Mouse (Mus musculus) heart, postnatal 4 days (tissue): ENCODE results near the gene Card11. TPM values are rescaled to one million over a fixed set of nuclear protein-coding genes. Genes with fewer than 3 reads are reported as not detected.

ENCODE experiments used
- DNase-seq: peaks from one replicate; pipeline ENCODE4 v3.0.0; 2021
- microRNA-seq, 2 experiments: library from miRNA; unstranded; fragments of <30 nt; microRNA quantifications; one replicate each; pipeline ENCODE4 v1.2.0; 2021 to 2022
- total RNA-seq, 2 experiments: library from RNA; stranded (reverse); gene quantifications; 2 replicates each; pipeline ENCODE4 v1.2.3; 2021

Card11 gene
- total RNA-seq, 2 experiments from 2014 or later = 0.14 to 0.38 TPM

DNA sequence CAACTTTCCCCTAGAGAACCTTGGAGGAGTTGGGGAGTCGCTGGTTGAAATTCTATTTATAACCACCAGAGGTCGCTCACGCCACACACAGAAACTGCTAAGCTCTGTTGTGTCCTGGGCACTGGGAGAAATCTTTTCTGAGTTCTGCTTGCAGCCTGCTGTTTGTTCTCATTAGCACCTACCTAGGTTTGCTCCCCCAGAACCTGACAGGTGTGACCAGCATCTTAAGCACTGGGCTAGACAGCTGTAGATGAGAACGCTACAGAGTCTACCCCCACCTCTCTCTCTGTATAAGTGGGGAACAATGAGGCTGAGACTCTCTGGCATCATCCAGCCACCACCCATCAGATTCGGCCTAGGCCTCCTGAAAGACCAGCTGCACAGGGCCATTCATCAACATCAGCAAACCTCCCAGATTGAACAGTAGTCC is 153.1 kb downstream of the Card11 start:
- peak; percentile 53 for DNase-seq

DNA sequence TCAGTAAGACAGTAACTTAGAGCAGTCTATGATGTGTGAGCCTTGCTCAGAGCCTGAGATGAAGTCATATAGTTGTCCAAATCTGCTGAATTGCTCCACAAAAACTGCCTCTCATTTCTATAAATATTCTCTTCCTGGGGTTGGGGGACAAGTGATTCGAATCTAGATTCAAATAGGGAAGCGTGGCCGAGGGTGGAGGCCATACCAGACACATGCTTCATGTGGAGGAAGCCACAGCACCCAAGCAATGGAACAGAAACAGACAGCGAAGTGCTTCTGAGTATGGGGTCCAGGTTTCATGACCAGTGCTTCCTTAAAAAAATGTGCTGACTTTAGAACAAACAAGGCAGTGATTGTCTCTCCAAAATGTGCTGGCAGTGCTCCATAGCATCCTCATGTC is 158.4 kb downstream of the Card11 start:
- DNase-seq = no peak

DNA sequence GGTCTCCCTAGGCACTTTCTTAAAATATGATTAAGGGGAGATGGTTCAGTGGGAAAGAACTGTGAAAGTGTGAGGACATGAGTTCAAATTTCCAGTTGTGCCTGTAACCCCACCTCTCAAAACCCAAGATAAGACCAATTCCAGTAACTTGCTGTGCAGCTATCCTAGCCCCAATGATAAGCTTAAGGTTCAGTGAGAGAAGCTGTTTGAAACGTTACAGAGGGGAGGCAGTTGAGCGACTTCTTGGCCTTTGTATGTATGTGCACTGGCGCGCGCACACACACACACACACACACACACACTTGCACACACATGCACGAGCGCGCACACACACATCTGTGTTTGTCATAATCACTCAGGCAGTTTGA is 169.3 kb downstream of the Card11 start:
- DNase-seq = no peak

DNA sequence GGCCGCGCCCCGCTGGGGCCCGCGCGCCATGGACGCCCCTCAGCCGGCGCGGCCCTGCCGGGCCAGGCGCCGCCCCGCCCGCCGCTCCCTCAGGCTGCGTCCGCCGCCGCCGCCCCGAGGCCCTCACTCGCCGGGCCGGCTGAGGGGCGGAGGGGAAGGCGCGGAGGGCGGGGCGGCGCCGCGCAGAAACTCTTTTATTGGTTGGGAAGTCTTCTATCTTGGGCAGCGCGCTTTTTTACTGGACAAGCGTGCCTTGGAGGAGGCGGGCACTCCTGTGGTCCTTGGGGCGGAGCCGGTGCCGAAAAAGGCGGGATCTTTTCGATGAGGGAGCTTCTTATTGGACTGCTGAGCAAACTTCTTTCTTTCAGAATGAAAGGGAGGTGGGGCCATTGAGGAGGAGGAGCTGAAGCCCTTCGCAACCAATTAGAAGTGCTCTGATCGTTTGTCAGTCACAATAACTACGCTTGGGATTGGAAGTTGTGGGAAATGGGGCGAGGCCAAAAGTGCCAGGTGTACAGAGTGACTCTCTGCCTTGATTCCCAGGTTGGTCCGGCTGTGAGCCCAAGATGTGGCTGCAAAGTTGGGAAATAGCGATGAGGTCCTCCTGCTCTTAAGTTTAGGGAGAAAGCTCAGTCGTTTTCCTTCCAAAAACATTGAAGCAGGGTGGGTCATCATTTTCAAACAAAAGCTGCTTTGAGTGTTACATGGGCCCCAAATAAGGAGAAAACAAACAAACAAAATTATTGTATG is 169.9 kb downstream of the Card11 start, which contains the start of gene Gna12:
Gna12 (minus strand) TSS at position 118 of the 750 bp plus-strand sequence.
- peak; percentile 98 for DNase-seq

DNA sequence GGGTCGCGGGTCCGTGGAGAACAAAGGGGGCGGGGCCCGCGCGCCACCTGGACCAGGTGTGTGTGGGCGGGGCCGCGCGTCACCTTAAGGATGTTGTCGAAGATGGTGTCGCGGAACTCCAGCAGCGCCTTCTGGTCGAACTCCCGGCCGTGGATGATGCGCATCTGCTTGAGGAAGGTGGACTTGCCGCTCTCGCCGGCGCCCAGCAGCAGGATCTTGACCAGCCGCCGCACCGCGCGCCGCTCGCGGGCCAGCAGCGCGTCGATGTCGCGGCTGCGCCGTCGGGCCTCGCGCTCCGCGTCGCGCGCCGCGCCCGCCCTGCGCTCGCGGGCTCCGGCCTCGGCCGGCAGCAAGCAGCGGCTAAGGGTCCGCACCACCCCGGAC is 170.5 kb downstream of the Card11 start:
- peak; percentile 52 for DNase-seq

DNA sequence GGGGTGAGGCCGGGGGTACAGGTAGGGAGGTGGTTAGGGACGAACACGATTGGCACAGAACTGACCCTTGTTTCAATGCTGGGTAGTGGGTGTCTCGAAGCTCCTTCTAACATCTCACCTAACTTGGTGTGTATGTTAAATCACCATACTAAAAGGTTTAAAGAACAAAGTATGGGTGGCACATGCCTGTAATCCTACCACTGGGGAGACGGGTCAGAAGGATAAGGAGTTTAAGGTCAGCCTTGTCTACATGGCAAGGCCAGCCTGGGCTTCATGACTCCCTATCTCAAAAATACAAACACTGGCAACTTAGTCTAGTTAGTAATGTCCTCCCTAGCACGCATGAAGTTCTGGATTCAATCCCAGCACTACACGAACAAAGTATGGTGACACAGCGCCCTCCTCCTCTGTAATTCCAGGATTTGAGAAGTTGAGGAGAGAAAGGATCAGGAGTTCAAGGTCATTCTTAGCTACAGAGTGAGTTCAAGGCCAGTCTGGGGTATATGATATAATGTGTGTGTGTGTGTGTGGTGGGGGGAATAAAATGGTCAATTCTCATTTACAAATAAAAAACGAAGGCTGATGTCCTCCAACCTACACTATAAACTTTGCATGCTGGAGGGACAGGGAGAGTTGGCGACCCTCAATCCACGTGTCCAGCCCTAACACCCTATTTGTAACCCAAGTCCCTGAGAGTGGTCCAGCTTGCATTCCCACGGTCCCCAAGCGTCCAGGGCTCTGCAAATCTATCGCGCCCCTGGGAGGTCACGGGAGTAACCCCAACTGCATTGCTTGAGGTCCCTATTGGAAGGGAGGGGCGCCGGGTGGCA is 171.1 kb downstream of the Card11 start:
- no peak for DNase-seq

DNA sequence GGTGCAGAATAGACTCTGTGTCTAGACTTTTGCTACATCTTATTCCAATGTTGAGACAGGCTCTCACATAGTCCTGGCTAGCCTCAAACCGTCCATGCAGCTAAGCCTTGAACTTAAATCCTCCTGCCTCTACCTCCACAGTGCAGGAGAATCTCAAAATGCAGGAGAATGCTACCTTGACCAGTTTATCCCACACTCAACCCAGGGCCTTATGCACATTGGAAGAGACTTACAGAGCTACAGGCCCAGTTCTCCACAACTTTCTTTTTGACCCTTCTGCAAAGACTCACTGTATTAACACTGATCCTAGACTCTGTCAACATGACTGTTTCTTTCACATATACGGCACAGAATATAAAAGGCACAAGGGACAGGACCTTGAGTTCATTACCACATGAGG is 172.0 kb downstream of the Card11 start:
- no peak for DNase-seq

DNA sequence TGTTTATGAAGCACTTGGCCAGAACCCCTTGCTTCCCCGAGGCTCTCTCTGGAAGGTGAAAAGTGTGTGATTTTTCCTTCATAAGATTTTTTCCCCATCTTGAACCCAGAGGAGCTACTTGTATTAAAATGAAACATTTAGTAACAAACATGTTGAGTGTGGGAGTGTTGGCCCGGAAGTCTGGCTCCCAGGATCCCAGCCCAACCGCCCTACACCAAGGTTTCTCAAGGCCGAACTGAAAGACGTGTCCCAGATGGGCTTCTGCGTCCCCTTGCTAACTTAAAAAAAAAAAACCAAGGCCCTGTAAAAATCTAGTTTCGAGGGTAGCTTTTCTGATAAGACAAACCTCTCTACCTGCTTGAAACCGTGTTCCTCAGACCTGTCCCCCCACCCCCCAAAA is 172.5 kb downstream of the Card11 start:
- peak; percentile 47 for DNase-seq

DNA sequence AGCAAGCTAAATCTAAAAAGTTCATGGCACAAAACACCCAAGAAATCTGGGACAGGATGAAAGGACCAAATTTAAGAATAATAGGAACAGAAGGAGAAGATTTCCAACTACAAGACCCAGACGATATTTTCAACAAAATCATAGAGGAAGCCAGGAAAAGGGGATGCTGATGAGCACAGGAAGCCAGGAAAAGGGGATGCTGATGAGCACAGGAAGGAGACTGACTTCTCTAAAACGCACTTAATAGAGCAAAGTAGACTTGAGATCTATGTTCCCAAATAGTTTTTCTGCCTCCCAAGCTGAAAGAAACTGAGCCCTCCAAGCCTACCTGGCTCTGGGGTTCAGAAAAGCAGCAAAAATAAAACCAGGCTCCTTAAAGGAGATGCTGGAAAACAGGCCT is 173.0 kb downstream of the Card11 start:
- no peak for DNase-seq

DNA sequence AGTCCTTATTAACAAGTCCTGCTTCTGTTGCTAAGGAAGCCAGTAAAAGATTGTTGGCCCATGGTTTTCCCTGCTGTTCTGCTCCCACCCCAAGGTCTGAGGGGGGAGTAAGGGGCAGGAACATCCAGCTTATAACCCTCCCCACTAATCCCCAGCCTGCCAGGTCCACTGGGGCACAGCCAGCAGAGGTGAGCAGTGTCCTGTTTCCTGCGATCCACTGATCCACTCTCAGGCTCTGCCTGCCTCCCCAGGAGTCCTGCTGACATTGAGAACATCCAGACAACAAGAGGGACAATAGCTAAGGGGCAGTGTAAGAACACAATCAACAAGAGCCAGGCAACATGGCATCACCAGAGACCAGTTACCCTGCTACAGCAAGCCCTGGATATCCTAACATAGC is 173.6 kb downstream of the Card11 start:
- no peak for DNase-seq

DNA sequence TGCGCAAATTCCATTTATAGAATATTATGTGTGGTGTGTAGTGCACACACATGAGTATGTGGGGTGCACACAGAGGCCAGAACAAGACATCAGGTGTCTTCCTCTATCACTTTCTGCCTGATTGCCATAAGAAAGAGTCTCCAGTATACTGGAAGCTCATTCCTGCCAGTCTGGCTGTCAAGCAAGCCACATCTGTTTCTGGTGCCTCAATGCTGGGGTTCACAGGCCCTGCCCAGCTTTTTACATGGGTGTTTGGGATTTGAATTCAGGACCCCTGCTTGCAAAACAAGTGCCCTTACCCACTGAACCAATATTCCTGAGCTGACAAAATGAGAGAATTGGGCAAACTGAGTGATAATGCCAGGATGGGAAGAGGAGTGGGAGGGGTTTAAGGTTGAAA is 174.3 kb downstream of the Card11 start:
- no peak for DNase-seq

DNA sequence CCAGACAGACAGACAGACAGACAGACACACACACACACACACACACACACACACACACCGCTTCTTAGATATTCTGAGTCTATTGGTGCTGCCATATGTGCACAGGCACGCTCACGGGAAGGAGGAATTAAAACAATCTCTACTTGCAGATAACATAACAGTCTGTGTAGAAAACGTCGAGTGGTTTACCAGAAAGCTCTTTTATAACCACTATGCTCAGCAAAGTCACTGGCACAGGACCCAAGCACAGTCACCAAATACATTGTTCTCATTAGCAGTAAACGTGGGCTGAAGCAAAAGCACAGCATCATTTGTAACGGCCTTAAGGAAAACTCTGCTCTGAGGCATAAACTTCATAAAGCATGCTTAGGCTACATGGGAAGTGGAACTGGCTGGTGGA is 176.3 kb downstream of the Card11 start:
- no peak for DNase-seq

DNA sequence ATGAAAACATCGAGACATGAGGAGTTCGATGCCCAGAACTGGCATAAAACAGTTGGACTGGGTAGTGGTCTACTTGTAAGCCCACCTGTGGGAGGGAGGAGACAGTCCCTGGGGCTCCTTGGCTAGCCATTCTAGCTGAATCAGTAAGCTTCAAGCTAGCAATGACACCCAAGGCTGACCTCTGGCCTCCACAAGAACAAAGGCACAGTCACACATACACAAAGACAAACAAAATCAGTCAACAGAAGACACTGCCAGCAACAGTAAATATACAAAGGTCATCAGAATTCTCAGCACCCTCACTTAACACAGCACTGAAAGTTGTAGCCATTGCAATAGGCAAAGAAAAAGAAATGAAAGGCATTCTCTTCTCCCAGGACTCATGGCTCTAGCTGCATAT is 177.0 kb downstream of the Card11 start:
- no peak for DNase-seq

Small RNA genes lying within 50 kb of the gene (microRNA-seq; reads per million reads assigned to microRNA genes)
- gene Gm44385 = 0 reads per million in 2 experiments

Other genes starting within 250 kb of the Card11 start
- 10 to 100 TPM; 85.9 to 86.8 TPM for gene Gna12, start 170.2 kb downstream of the Card11 start, total RNA-seq
- gene Sdk1, start 240.9 kb upstream of the Card11 start, total RNA-seq = 10 to 100 TPM; 14.1 to 16.1 TPM